Mouse (Mus musculus): ENCODE measurements around the gene Zfp457.

- TF ChIP-seq GATA1 (IDR thresholded peaks at IDR 0.05; ENCODE audit: low read length) (no peak), TAL1 (IDR thresholded peaks at IDR 0.05; ENCODE audit: low read length) (no peak)
These were observed 37.5 kb downstream of the Zfp457 start for GRCm38 (mm10) chr13:67268568-67269369.

Measured in erythroblast, embryonic 14.5 days (primary cell).